Mouse (Mus musculus): Measurements from ENCODE around the gene Tab1.
A peak's percentile ranks its signal among the peaks of the same experiment; 100 is the strongest.

Tab1 gene

DNA sequence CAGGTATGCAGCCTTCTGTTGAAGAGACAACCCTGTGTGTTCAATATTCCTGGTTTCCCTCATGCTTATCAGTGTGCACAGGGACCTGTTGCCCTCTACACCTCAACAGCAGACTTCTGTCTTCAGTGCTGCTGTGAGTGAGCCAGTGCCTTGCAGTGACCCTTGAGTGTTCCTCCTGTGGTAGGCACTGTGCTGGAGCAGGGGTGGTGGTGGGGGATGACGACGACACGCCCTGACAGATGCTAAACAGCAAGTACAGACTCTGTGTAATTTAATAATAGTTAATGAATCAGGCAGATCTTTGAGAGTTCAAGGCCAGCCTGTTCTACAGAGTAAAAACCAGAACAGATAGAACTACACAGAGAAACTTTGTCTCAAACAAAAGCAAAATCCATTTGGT is 3.7 kb downstream of the Tab1 start:
- no peak for DNase-seq (ENCODE audit: extremely low spot score, low spot score)

DNA sequence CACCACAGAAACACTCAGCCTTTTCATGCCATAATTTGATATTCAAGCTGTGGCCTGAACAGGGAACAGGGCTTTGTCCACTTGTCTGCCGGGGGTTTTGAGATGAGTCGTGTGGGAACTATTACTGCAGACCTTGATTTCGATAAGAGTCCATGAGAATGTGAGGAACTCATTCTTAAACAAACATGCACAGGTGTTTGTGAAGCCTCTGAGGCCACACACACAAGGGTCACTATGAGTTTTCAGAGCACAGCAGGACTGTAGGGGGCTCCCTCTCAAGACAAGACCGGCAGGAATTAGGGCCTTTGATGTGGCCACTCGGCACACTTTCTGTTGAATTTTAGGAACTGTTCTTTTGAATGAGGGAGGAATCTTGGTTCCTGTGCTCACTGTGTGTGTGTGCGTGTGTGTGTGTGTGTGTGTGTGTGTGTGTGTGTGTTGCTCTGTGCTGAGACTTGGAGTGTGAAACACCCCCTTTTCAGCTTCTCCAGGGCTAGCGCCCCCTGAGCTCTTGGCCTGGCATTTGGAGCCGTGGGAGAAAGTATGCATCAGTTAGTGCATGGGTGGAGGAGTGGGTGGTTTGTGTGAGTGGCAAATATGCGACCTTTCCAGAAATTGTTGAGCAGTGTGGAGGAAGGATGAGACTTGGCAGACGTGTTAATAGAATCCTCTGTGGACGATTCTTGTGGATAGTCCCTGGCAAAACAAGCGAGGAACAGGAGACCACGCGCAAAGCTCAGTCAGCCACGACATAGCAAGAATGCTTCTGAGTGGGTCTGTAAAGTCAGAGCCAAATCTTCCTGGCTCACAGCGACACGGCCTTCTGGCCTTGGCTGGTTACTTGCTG is 5.2 kb downstream of the Tab1 start:
- no peak for DNase-seq (ENCODE audit: extremely low spot score, low spot score)

DNA sequence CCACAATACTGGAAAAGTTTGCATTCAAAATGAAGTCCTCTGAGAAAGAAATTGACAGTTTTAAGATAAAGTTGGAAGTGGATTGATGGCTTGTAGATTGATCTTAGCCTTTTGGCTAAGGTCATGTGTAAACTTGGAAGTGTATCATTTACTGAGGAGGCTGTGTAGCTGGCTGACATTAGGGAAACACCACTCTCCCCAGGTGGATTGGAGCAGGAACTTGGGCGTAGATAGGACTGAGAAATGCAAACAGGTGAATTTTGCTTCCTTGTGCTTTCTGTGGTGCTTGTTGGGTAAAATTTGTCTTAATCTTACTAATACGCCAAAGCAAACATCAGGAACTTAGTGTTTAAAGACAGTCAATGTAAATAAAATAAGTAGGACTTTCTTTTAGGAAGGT is 7.4 kb downstream of the Tab1 start:
- DNase-seq (ENCODE audit: extremely low spot score, low spot score), result no peak

DNA sequence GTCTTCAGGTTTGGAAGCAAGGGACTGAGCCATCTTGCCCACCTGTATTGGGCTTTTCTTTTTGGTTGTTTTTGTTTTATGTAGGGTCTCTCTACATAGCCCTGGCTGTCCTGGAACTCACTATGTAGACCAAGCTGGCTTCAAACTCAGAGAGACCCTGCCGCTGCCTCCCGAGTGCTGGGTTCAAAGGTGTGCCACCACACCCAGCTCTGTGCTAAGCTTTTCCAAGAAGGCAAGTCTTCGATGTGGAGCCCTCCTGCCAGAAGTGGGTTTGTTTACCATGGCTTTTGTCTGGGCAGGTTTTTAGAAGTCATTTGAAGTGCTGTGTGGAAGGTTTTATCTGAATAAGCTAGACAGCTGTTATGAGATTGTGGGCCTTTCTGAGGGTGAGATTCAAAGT is 8.0 kb downstream of the Tab1 start:
- no peak for DNase-seq (ENCODE audit: extremely low spot score, low spot score)

DNA sequence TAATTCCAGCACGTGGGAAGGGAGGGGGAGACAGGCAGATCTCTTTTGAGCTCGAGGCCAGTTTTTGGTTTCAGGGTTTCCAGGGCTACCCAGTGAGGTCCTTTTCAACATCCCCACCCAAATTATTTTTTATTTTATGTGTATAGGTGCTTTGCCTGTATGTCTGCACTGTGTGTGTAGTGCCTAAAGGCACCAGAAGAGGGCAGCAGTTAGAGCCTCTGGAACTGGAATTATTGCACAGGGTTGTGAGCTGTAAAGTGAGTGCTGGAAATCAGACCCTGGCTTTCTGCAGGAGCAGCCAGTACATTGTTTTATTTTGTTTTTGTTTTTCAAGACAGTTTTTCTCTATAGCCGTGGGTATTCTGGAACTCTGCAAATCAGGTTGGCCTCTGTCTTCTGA is 9.2 kb downstream of the Tab1 start:
- no peak for DNase-seq (ENCODE audit: extremely low spot score, low spot score)

DNA sequence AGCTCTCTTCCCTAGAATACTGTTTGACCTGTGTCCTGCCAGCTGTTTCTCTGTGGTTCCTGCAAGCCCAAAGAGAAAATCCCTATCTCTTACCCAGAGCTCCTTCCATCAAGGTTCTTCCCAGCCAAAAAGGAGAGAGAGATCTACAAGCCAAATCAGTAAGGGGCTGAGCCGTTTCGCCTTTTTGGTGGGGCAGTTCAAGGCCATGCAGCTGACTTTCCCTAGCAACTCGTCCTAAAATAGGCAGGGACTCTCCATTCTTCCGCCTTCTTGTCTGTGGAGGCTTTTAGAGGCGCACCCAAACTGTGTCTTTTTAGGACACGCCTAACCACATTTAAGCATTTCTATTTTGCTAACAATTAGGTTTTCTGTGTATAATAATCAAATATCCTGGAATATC is 10.8 kb downstream of the Tab1 start:
- no peak for DNase-seq (ENCODE audit: extremely low spot score, low spot score)

DNA sequence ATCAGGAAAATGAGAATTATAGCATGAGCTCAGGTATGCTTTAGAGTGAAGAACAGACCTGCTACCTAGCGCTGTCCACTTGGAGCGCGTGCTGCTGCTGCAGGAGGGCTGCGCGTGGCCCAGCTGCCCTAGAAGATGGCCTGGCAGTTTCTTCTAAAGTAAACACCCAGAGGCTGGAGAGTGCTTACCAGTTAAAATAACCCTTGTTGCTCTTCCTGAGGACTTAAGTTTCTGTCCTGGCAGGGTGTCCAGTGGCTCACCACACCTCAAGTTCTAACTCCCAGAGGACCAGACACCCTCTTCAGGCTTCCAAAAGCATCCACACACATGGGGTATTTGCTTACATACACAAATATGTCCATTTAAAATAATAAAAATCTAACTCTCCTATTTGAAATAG is 12.5 kb downstream of the Tab1 start:
- no peak for DNase-seq (ENCODE audit: extremely low spot score, low spot score)

DNA sequence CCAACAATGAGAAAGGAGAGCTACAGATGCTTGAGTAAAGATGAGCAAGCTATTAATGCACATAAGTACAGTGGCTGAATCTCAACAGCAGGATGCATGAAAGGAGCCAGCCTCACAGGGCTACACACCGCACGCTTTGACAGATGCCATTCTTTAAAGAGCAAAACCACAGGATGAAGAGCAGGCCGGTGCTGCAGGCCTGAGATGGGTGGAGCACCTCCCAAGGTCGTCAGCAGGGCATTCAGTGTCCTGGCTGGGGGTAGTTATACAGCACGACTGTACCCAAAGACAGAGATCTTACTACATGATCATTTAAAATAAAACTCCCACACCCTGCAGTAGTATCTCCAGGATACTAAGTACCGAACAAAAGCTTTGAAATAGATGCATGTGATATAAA is 13.2 kb downstream of the Tab1 start:
- DNase-seq (ENCODE audit: extremely low spot score, low spot score), result no peak

DNA sequence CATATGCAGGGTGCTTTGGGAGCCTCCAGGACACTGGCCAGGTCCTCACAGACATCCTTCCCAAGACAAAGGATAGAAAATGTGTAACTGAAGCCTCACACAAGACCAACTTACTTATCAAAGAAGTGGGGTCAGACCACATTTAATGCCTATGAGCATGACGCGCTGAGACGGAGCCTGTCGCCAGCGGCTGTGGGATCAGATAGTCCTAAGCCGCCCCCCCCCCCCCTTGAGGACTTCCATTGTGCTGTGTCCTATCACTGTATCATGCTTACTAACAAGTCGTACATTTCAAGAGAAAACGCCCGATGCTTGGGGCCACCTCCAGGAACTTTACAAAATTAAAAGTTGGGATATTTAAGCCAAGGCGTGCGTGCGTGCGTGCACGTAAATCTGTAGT is 14.2 kb downstream of the Tab1 start:
- no peak for DNase-seq (ENCODE audit: extremely low spot score, low spot score)

DNA sequence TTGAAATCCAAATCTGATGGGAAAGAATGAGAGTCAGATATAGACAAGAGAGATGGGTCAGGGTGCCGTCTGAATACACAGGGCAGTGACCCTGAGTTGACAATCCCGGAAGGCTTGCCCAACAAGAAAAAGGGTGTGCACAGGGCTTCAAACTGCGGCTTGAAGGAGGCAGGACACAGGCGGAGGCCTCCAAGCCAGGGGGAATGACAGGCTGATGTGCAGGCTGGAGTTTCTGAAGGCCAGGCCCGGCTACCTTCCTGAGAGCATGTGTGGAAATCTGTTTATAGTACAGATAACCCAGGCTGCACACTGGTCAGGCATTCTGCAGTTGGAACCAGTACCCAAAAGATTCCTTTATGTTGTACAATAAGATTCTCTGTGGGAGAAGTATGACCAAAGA is 14.6 kb downstream of the Tab1 start:
- DNase-seq (ENCODE audit: extremely low spot score, low spot score), result no peak

DNA sequence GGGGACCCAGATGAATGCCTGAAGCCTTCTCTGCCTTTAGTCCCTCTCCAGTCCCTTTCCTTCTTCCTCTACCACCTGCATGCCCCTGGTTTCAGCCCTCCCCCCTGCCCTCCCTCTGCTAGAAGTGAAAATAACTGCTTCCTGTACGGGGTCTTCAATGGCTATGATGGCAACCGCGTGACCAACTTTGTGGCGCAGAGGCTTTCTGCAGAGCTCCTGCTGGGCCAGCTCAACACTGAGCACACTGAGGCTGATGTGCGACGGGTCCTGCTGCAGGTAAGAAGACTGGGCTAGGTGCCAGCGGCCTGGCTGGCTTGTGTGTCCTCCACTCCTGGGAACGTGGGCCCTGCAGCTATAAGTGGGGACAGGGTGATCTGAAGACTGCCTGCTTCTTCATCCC is 15.6 kb downstream of the Tab1 start:
- no peak for DNase-seq (ENCODE audit: extremely low spot score, low spot score)

DNA sequence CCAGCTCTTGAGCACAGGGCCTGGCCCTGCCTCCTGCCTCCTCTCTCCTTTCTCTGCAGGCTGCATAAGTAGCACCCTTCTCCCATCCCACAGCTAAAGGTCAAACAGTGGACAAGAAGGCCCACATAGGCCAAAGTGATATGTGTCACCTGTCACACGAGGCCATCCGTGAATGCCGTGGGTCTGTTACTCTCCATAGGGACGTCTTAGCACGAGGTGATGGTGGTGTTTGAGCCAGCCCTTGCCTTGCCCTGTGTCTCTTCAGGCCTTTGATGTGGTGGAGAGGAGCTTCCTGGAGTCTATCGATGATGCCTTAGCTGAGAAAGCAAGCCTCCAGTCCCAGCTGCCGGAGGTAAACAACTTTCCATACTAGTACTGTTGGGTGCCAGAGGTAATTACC is 16.6 kb downstream of the Tab1 start:
- no peak for DNase-seq (ENCODE audit: extremely low spot score, low spot score)

DNA sequence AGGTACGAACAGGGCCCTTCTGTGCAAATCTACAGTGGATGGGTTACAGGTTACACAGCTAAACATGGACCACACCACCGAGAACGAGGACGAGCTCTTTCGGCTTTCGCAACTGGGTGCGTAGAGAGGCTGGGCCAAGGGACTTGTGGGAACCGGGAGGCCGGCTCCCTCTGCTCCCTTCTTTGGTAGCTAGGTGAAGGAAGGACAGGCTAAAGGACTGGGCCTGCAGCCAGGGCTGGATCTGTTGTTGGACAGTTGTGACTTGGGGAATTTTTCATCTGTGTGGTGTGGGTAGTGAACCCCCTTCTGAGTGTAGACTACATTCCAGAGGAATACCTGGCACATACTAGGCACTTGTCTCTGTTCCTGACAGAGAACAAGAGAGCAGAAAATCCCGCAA is 19.7 kb downstream of the Tab1 start:
- DNase-seq (ENCODE audit: extremely low spot score, low spot score), result no peak

DNA sequence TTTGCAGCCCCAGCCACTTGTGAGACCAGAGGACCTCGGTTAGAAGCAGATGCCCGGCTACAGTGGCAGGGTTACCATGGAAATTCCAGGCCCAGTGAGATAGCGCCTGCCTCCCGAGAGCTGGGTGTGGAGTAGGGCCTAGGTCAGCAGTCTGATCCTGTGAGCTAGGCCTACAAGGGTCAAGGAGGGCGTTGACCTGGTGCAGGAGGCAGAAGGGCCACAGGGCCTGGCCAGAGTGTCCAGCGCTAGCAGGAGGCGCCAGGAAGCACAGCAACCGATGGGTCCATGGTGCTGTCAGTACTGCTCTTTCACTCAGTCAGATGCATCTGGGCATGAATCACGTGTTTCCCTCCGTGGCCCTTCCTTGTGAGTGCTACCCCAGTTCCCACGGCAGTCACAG is 20.8 kb downstream of the Tab1 start:
- DNase-seq (ENCODE audit: extremely low spot score, low spot score), result no peak

DNA sequence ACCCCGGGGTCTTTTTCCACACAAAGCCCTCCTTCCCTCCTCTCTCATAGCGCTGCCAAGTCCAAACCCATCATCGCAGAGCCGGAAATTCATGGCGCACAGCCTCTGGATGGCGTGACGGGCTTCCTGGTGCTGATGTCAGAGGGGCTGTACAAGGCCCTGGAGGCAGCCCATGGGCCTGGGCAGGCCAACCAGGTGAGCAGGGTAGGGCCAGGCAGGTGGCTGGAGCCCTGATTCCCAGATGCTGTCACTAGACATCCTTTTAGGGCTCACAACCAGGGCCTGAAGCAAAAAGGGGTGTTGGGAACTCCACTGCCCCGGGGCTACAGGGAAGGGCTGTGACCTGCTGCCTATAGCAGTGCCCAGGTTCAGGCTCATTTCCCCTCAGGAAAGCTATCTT is 22.8 kb downstream of the Tab1 start:
- DNase-seq (ENCODE audit: extremely low spot score, low spot score), result no peak

DNA sequence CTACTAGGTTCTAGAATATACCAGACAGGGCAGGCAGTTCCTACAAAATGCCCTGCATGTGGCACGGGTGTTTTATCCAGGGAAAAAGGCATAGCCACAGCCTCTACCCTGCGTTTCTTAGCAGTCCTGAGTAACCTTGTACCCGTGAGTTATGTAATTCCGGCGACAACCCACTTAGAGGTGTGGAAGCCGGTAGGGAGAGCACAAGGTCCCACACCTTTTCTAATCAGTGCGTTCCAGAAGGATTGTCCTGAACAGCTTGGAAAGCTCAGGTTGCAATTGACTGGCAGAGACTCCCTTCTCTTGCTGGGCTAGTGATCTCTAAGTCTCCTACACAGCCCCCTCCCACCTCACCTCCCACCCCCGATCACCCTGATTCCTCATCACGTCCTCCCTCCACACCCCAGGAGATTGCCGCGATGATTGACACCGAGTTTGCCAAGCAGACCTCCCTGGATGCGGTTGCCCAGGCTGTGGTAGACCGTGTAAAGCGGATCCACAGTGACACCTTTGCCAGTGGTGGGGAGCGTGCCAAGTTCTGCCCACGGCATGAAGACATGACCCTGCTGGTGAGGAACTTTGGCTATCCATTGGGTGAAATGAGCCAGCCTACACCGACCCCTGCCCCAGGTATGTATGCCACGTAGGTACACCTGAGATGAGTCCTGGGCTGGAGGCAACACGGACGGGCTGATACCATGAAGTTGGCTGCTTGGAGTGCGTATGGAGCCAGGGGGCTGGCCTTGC is 24.4 kb downstream of the Tab1 start:
- DNase-seq (ENCODE audit: extremely low spot score, low spot score), result no peak

DNA sequence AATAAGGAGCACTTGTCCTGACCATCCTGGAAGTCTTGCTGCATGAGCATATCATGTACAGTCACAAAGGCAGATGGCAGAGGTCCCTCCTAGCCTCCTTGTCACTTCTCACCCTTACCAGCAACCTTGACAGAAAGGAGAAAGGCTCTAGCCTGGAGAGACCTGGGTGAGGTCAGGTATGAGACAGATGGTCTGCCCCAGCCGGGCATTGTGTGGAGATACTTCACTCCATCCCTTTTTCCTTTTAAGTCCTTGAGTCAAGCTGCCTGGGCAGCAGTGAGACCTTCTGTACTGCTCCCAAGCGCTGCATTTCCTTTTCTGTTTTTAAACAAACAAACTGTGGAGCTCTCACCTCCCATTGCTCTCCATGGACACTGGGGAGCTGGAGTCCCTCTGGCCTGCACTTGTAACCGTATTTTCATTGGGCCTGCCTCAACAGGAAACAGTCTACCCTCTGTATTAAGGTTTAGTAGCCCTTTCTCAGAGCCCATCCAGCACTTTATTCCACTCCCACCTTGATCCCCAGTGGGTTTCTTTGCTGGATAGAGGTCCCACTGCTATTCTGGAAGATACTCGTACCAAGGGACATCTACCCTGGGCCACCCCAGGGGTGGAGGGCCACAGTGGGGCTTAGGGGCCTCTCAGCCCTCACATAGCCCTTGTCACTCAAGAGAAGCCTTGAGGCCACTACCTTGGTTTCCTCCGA is 25.2 kb downstream of the Tab1 start:
- no peak for DNase-seq (ENCODE audit: extremely low spot score, low spot score)

DNA sequence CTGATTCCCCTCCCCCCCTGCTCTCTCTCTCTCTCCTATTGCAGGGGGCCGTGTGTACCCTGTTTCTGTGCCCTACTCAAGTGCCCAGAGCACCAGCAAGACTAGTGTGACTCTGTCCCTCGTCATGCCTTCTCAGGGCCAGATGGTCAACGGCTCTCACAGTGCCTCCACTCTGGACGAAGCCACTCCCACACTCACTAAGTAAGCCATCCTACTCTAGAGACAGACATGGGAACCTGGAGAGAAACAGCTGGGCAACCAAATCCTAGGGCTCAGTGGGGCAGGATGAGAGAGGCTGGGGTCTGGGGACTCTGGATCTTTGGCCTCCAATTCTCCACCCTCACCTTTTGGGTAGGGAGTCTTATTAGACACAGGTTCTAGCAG is 25.8 kb downstream of the Tab1 start:
- no peak for DNase-seq (ENCODE audit: extremely low spot score, low spot score)

DNA sequence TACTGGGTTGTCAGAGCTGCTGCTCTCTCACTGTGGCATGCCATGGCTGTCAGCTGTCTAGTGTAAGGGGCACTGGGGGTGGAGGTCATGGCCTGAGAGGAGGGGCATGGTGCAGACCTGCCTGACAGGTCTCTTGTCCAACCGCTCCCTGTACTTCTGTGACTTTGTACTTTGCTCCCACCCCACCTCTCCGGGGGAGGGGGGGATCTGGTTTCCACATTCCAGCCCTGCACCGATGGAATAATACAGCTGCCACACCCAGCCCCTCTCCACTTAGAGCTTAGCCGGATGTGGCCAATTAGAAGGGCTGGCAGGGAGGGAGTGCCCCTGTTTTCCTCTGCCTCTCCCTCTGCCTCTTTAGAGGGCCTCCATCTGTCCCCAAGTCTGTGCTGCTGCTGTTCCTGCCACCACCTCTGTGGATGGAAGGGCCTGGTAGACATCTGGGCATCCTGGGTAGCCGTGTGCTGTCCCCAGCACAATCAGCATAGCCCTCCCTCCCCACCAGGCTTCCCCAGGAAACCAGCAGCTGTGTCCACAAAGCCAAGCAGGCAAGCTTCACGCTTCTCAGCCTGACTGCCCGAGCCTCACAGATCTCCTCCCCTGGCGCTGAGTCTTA is 26.5 kb downstream of the Tab1 start:
- peak; percentile 43 for DNase-seq (ENCODE audit: extremely low spot score, low spot score)

DNA sequence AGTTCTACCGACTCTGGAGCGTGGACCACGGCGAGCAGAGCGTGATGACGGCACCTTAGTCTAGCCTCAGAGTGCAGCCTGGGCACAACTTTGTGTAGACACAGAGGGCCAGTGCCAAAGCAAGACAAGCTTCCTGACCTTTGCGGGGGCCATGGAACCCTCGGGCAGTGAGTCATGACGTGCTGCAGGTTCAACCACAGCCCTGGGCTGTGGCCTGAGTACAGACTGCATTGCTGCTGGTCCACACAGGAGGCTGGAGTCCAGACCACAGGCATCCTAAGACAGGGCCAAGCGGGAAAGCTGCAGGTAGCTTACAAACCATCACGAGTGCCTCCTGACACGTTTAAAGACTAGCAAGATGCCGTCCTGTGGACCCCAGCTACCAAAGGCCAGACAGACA is 27.3 kb downstream of the Tab1 start:
- no peak for DNase-seq (ENCODE audit: extremely low spot score, low spot score)

DNA sequence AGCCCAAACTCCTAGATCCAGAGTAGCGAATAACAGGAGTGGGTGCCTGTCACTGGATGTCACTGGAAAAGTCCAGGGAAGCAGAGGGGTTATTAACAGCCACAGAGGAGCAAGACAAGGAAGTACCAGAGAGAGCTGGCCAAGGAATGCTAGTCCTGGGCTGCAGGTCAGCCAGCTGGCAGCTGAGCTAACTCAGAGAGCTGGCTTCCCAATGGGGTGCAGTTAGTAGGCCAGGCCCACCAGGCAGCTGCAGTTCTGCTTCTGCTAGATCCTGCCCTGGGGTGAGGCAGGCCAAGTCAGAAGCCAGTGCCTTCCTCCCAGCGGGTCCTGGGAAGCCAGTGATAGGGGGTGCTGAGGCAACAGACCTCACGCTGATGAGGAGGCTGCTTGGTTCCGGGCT is 27.8 kb downstream of the Tab1 start:
- DNase-seq (ENCODE audit: extremely low spot score, low spot score), result no peak

DNA sequence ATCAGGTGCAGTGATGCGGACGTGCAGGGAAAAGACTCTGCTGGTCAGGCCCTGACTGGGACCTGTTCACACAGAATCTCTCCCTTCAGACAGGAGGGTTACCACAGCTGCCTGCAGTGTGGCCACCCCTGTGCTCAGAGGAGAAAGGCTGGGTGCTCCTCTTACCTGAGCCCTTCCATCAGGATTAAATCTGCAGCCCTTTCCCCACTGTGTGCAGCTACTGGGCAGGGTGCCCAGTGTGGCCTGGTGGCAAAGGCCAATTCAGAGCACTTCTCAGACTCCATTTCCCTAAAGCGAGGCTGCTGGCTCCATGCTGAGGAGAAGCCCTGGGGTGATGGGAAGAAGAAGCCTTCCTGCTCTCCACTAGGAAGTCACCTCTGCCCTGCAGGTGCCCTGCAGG is 28.3 kb downstream of the Tab1 start:
- no peak for DNase-seq (ENCODE audit: extremely low spot score, low spot score)
